Mouse (Mus musculus): ENCODE results near the gene Vmn1r85. TPM values are rescaled to one million over a fixed set of nuclear protein-coding genes. Genes with fewer than 3 reads are reported as not detected.
"Not testable (repeated sequence)": the region's sequence is repeated elsewhere in the genome, so short reads cannot be mapped to it uniquely, and the experiment has no call there.

The Vmn1r85 gene
- 0.03 and 0.07 TPM in 2 replicates for polyA plus RNA-seq (2012; rRNA removed)

- TF ChIP-seq POLR2A (IDR thresholded peaks at IDR 0.05; ENCODE audit: borderline replicate concordance, extremely low read depth, insufficient read depth, insufficient read length, poor library complexity, severe bottlenecking) (no peak), CTCF (IDR thresholded peaks at IDR 0.05; ENCODE audit: borderline replicate concordance, extremely low read depth, insufficient read depth, insufficient read length) (no peak)
- no peak for DNase-seq (ENCODE audit: low read depth)
Measured at GRCm38 (mm10) chr7:13095073-13095472, at the start of gene Vmn1r85. Vmn1r85 (minus strand) TSS chr7:13095173.

GRCm38 (mm10) chr7:13140057-13140456 is 45.1 kb upstream of the Vmn1r85 start, which contains the start of gene Vmn1r87:
Vmn1r87 (minus strand) TSS chr7:13140157.
- TF ChIP-seq CTCF (IDR thresholded peaks at IDR 0.05; ENCODE audit: borderline replicate concordance, extremely low read depth, insufficient read depth, insufficient read length), result no peak
- no peak for TF ChIP-seq POLR2A (IDR thresholded peaks at IDR 0.05; ENCODE audit: borderline replicate concordance, extremely low read depth, insufficient read depth, insufficient read length, poor library complexity, severe bottlenecking)
- no peak for DNase-seq (ENCODE audit: low read depth)

GRCm38 (mm10) chr7:13137340-13137739 is 42.4 kb upstream of the Vmn1r85 start:
- TF ChIP-seq CTCF (IDR thresholded peaks at IDR 0.05; ENCODE audit: borderline replicate concordance, extremely low read depth, insufficient read depth, insufficient read length) (no peak), POLR2A (IDR thresholded peaks at IDR 0.05; ENCODE audit: borderline replicate concordance, extremely low read depth, insufficient read depth, insufficient read length, poor library complexity, severe bottlenecking) (no peak)
- no peak for DNase-seq (ENCODE audit: low read depth)

GRCm38 (mm10) chr7:13131856-13132255 is 36.9 kb upstream of the Vmn1r85 start:
- TF ChIP-seq CTCF (IDR thresholded peaks at IDR 0.05; ENCODE audit: borderline replicate concordance, extremely low read depth, insufficient read depth, insufficient read length) (no peak), POLR2A (IDR thresholded peaks at IDR 0.05; ENCODE audit: borderline replicate concordance, extremely low read depth, insufficient read depth, insufficient read length, poor library complexity, severe bottlenecking) (no peak)
- DNase-seq (ENCODE audit: low read depth), result no peak

GRCm38 (mm10) chr7:13123554-13124153 is 28.7 kb upstream of the Vmn1r85 start:
- DNase-seq (ENCODE audit: low read depth), result peak; percentile 0

- no peak for DNase-seq (ENCODE audit: low read depth)
- no peak for TF ChIP-seq POLR2A (IDR thresholded peaks at IDR 0.05; ENCODE audit: borderline replicate concordance, extremely low read depth, insufficient read depth, insufficient read length, poor library complexity, severe bottlenecking)
- TF ChIP-seq CTCF (IDR thresholded peaks at IDR 0.05; ENCODE audit: borderline replicate concordance, extremely low read depth, insufficient read depth, insufficient read length), result no peak
Measured at GRCm38 (mm10) chr7:13119817-13120216, 24.8 kb upstream of the Vmn1r85 start, which contains the start of gene Vmn1r86. Vmn1r86 (minus strand) TSS chr7:13119917.

- no peak for TF ChIP-seq POLR2A (IDR thresholded peaks at IDR 0.05; ENCODE audit: borderline replicate concordance, extremely low read depth, insufficient read depth, insufficient read length, poor library complexity, severe bottlenecking)
- TF ChIP-seq CTCF (IDR thresholded peaks at IDR 0.05; ENCODE audit: borderline replicate concordance, extremely low read depth, insufficient read depth, insufficient read length), result no peak
Measured at GRCm38 (mm10) chr7:13072293-13072692, 22.7 kb downstream of the Vmn1r85 start.

GRCm38 (mm10) chr7:13063399-13063798 is 31.6 kb downstream of the Vmn1r85 start:
- DNase-seq (ENCODE audit: low read depth), result not testable (repeated sequence)
- TF ChIP-seq CTCF (IDR thresholded peaks at IDR 0.05; ENCODE audit: borderline replicate concordance, extremely low read depth, insufficient read depth, insufficient read length), result peak; percentile 13; the same call in 1 of the 2 replicates

More at GRCm38 (mm10) chr7:13072293-13072692, 22.7 kb downstream of the Vmn1r85 start:
- DNase-seq (ENCODE audit: low read depth), result no peak

- no peak for DNase-seq (ENCODE audit: low read depth)
- TF ChIP-seq POLR2A (IDR thresholded peaks at IDR 0.05; ENCODE audit: borderline replicate concordance, extremely low read depth, insufficient read depth, insufficient read length, poor library complexity, severe bottlenecking) (no peak), CTCF (IDR thresholded peaks at IDR 0.05; ENCODE audit: borderline replicate concordance, extremely low read depth, insufficient read depth, insufficient read length) (no peak)
Measured at GRCm38 (mm10) chr7:13059536-13059935, 35.4 kb downstream of the Vmn1r85 start.

GRCm38 (mm10) chr7:13056913-13057700 is 37.9 kb downstream of the Vmn1r85 start:
- no peak for DNase-seq (ENCODE audit: low read depth)
- TF ChIP-seq CTCF (IDR thresholded peaks at IDR 0.05; ENCODE audit: borderline replicate concordance, extremely low read depth, insufficient read depth, insufficient read length) (peak; percentile 24; the same call in 1 of the 2 replicates), POLR2A (IDR thresholded peaks at IDR 0.05; ENCODE audit: borderline replicate concordance, extremely low read depth, insufficient read depth, insufficient read length, poor library complexity, severe bottlenecking) (no peak)

- DNase-seq (ENCODE audit: low read depth), result peak; percentile 100
- TF ChIP-seq CTCF (IDR thresholded peaks at IDR 0.05; ENCODE audit: borderline replicate concordance, extremely low read depth, insufficient read depth, insufficient read length) (no peak), POLR2A (IDR thresholded peaks at IDR 0.05; ENCODE audit: borderline replicate concordance, extremely low read depth, insufficient read depth, insufficient read length, poor library complexity, severe bottlenecking) (peak; percentile 61; the same call in 1 of the 2 replicates)
Measured at GRCm38 (mm10) chr7:13054287-13055010, 40.5 kb downstream of the Vmn1r85 start, which contains the start of gene Mzf1. Mzf1 (minus strand) TSS chr7:13054764.

Data from brain, embryonic 14.5 days (tissue).